Mouse (Mus musculus): Measurements from ENCODE around the gene Agfg1.

DNA sequence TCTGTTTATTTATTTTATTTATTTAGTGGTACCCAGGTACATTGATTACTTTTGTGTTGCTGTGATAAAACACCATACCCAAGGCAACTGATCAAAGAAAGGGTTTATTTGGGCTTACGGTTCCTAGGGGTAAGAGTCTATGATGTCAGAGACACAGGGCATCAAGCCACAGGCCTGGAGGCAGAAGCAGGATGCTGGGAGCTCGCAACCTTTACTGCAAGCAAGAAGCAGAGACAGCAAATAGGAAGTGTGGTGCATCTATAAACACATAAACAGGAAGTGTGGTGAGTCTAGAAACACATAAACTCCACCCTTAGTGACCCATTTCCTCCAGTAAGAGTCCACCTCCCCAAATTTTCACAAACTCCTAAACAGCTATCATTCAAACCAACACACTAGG is 5.8 kb upstream of the Agfg1 start:
- TF ChIP-seq CTCF (IDR thresholded peaks at IDR 0.05; ENCODE audit: low read depth, low read length), result no peak
- TF ChIP-seq POLR2A (IDR thresholded peaks at IDR 0.05; ENCODE audit: extremely low read depth, insufficient read depth, low read length), result no peak
